Mouse (Mus musculus): ENCODE measurements at regions not wholly inside any gene's neighbourhood (a gene's known extent, or its start where the extent isn't known, plus 50 kb on each side); places are given as distances from the start of the nearest gene placed in this dataset.

DNA sequence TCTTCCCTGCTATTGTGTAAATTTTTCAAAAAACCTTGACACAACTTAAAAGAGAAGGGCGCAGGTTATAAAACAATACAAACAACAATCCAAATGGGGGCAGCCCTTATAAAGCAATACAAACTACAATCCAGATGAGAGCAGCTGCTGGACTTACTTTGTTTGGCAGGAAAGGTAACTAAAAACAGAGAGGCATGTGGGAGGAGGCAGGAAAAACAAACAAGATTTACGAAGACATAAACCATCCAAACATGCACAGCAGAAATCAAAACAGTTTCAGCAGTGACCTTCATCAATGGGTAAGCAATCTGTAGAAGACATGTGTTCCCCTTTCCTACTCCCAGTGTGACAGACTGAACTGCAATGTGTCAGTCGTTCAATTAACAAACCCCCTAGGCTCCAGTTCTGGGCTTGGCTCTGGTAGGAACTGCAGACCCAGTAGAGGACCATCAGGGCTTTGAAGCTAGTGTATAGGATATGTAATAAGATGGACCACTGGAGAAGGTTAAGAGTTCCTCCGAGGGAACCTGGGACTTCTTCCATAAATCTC lies 62.9 kb upstream of the Col1a2 start:
- H3K4me3 ChIP-seq (ENCODE audit: control insufficient read depth, low read depth, low read length): no peak overlapping the region
- no peaks in the 10 kb centered on the region for H3K36me3 ChIP-seq (ENCODE audit: control insufficient read depth, insufficient read depth, low read length)
- no peak overlapping the region for H3K27ac ChIP-seq (ENCODE audit: control insufficient read depth, insufficient read depth, low read depth, low read length)
- no peaks in the 10 kb centered on the region for H3K4me1 ChIP-seq (ENCODE audit: control insufficient read depth, insufficient read depth, low read length)
- no peak for TF ChIP-seq POLR2A (IDR thresholded peaks at IDR 0.05; ENCODE audit: control insufficient read depth, low read depth, low read length)
- no peak for TF ChIP-seq CTCF (IDR thresholded peaks at IDR 0.05; ENCODE audit: control insufficient read depth, insufficient read depth, insufficient replicate concordance, low read depth, low read length)
- H3K27me3 ChIP-seq (ENCODE audit: control insufficient read depth, insufficient read depth, low read length): no peaks in the 10 kb centered on the region

DNA sequence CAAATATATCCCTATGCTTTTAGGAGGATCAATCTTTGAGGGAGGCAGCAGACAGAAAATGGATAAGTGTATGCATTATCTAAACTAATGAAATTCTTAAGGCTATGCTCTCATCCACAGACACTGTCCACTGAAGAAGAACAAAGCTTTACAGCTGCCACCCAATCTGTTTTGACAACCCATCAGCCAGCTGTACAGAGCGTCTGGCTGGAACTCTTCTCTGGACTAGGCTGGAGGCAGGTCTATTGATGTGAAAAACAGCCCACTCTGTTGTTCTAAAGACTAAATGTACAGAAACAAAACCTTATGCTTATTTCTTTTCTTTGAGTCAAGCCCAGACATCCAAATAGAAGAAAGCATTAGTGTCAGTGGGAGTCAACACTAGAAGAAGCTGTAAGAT lies 58.7 kb upstream of the Col1a2 start:
- Histone ChIP-seq H3K27me3 (ENCODE audit: control insufficient read depth, insufficient read depth, low read length) (no peaks in the 10 kb centered on the region), H3K4me1 (ENCODE audit: control insufficient read depth, insufficient read depth, low read length) (no peaks in the 10 kb centered on the region), H3K27ac (ENCODE audit: control insufficient read depth, insufficient read depth, low read depth, low read length) (no peak overlapping the region), H3K36me3 (ENCODE audit: control insufficient read depth, insufficient read depth, low read length) (no peaks in the 10 kb centered on the region), H3K4me3 (ENCODE audit: control insufficient read depth, low read depth, low read length) (no peak overlapping the region)
- TF ChIP-seq POLR2A (IDR thresholded peaks at IDR 0.05; ENCODE audit: control insufficient read depth, low read depth, low read length) (no peak), CTCF (IDR thresholded peaks at IDR 0.05; ENCODE audit: control insufficient read depth, insufficient read depth, insufficient replicate concordance, low read depth, low read length) (no peak)

DNA sequence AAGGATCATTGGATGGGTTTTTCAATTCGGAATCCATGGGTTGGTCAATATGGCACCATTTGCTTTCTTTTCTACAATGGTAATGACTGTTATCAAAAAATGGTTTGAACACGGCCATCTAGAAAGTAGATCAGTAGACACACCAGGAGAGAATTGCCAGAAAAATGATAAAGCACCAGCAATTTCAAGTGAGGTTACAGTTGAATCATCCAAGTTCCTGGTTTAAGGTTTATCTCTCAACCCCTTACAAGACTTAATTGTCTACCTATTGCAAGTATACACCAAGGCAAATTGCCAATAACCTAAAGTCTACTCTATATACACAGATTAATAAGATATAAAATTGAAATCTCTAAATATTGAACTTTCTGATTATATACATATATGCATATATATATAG lies 53.4 kb upstream of the Col1a2 start:
- no peak overlapping the region for H3K27ac ChIP-seq (ENCODE audit: control insufficient read depth, insufficient read depth, low read depth, low read length)
- H3K4me1 ChIP-seq (ENCODE audit: control insufficient read depth, insufficient read depth, low read length): peaks cover 3% of the 10 kb centered on the region; the same call in 1 of the 2 replicates
- H3K27me3 ChIP-seq (ENCODE audit: control insufficient read depth, insufficient read depth, low read length): no peaks in the 10 kb centered on the region
- H3K4me3 ChIP-seq (ENCODE audit: control insufficient read depth, low read depth, low read length): no peak overlapping the region
- no peaks in the 10 kb centered on the region for H3K36me3 ChIP-seq (ENCODE audit: control insufficient read depth, insufficient read depth, low read length)
- TF ChIP-seq CTCF (IDR thresholded peaks at IDR 0.05; ENCODE audit: control insufficient read depth, insufficient read depth, insufficient replicate concordance, low read depth, low read length) (no peak), POLR2A (IDR thresholded peaks at IDR 0.05; ENCODE audit: control insufficient read depth, low read depth, low read length) (no peak)
